Mouse (Mus musculus) G1E (cell line): ENCODE results near the gene Ccr7. TPM values are rescaled to one million over a fixed set of nuclear protein-coding genes. Genes with fewer than 3 reads are reported as not detected.

Source experiments
- ATAC-seq: 2 replicates; pipeline ENCODE4 v1.8.0; 2016; ENCODE audit warnings: mild to moderate bottlenecking; ENCODE audit not compliant: insufficient number of reproducible peaks, poor library complexity, low FRiP score, severe bottlenecking; ENCODE audit errors: extremely low read depth
- DNase-seq: peaks from one replicate; pipeline ENCODE4 v3.0.0; 2012; ENCODE audit warnings: low spot score
- H3K27me3 ChIP-seq: 2 replicates; pipeline ENCODE4 v1.6.1; 2012; ENCODE audit warnings: mild to moderate bottlenecking, low read length, inconsistent platforms; ENCODE audit not compliant: insufficient read depth
- H3K36me3 ChIP-seq: replicated peaks from 2 replicates; pipeline ENCODE3; 2012; ENCODE audit warnings: mild to moderate bottlenecking, inconsistent platforms
- H3K4me1 ChIP-seq: 2 replicates; pipeline ENCODE4 v1.6.1; 2012; ENCODE audit warnings: low read depth, low read length, inconsistent platforms, mixed read lengths; ENCODE audit not compliant: insufficient read depth
- H3K4me3 ChIP-seq: 2 replicates; pipeline ENCODE4 v1.5.1; 2012; ENCODE audit warnings: low read depth, mild to moderate bottlenecking, inconsistent platforms, low read length, moderate library complexity, mixed read lengths
- H3K9me3 ChIP-seq: replicated peaks from 2 replicates; pipeline ENCODE4 v1.6.1; 2012; ENCODE audit warnings: inconsistent platforms
- CTCF ChIP-seq: IDR thresholded peaks from 2 replicates; pipeline ENCODE4 v1.5.1; 2012; ENCODE audit warnings: low read depth, low read length, inconsistent platforms, mixed read lengths
- GATA1 ChIP-seq: IDR thresholded peaks from 2 replicates; pipeline ENCODE4 v1.6.1; 2012; ENCODE audit warnings: borderline replicate concordance, low read length, inconsistent platforms, mixed read lengths
- GATA2 ChIP-seq: IDR thresholded peaks from 2 replicates; pipeline ENCODE4 v1.6.1; 2012; ENCODE audit warnings: low read depth, low read length, inconsistent platforms, borderline replicate concordance
- POLR2AphosphoS5 ChIP-seq: IDR thresholded peaks from 2 replicates; pipeline ENCODE4 v1.6.1; 2012; ENCODE audit warnings: low read depth, low read length, inconsistent platforms; ENCODE audit not compliant: insufficient replicate concordance
- TAL1 ChIP-seq: conservative IDR thresholded peaks from 2 replicates; pipeline ENCODE4 v1.6.1; 2012; ENCODE audit warnings: low read depth, low read length, inconsistent platforms, mixed read lengths
- polyA plus RNA-seq: library from polyadenylated mRNA; stranded (reverse); fragments of >175 nt; gene quantifications from 2 replicates; pipeline ENCODE4 v1.2.3, GENCODE M21; 2012
- total RNA-seq, 2 experiments: library from RNA; stranded (forward) in 1 of 2; stranded (reverse) in 1 of 2; fragments of 200-1000 nt in 1 of 2; fragments of >200 nt in 1 of 2; fragmentation: Nextera tagmentation in 1 of 2; gene quantifications; 2 replicates each; pipeline ENCODE4 v1.2.3; 2014 to 2017

The Ccr7 gene
- total and polyA plus RNA-seq, 3 experiments: 0.11 TPM; not detected in 2

DNA sequence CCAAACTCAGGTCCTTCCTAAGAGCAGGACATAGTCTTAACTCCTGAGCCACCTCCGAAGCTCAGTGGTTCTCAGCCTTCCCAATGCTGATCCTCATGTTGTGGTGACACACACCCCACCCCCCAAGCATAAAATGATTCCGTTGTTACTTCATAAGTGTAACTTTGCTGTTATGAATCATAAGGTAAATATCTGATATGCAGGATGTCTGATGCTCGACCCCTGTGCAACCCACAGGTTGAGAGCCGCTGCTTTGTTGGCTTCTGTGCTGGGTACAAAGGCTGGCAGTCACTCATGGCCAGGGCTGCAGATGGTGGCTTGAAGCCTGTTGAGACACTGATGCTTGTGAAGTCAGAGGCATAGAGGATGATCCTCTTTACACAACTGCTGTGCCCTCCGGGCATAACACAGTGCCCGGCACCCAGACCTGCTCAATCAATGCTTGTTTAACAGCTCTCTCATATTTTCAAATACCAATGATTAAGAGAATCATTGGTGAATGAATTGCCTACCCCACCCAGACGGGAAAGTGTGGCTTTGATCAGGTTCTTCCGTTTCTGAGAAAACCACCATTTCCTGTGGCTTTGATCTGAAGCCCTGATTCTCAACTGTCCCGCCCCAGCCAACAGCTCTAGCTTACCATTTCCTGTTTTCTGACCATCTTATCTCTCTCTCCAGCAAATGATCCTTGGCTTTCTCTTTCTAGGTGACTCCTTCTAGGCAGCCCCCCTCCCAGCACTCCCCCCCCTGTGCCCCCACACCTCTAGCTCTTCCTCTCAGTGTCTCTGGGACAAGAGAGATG lies 50.1 kb downstream of the Ccr7 start:
- DNase-seq (peak; percentile 78), ATAC-seq (peak; percentile 80)
- H3K4me3 ChIP-seq: peak overlapping the region; percentile 25; the same call in 1 of the 2 replicates
- no peaks in the 10 kb centered on the region for H3K36me3 ChIP-seq
- no peak for TF ChIP-seq GATA1
- TF ChIP-seq TAL1: no peak
- TF ChIP-seq GATA2: no peak
- TF ChIP-seq POLR2AphosphoS5: no peak
- TF ChIP-seq CTCF: no peak
- H3K4me1 ChIP-seq: peaks cover 89% of the 10 kb centered on the region
- H3K27me3 ChIP-seq: peaks cover 2% of the 10 kb centered on the region; the same call in 1 of the 2 replicates
- H3K9me3 ChIP-seq: no peaks in the 10 kb centered on the region

- Histone ChIP-seq H3K4me1 (peaks cover 84% of the 10 kb centered on the region), H3K36me3 (no peaks in the 10 kb centered on the region), H3K4me3 (no peak overlapping the region)
Observed at GRCm38 (mm10) chr11:99102575-99103270, 52.2 kb downstream of the Ccr7 start.

DNA sequence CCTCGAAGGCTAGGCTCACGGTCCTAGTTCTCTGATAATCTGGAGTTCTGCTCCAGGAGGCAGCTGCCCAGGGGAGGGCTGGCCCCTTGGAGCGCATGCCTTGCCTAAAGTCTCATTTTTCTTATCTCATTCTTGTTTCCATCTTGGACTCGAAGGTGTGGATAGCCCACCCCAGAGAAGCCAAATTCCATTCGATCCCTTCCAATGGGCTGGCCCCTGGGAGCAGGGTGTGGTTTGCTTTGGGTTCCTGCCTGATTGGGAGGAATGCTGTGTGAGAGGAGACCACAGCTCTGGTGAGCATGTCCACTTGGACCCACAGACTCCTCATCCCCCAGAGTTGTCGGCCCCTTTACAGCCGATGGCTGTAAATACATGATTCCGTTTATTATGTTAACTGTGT lies 53.2 kb downstream of the Ccr7 start:
- Histone ChIP-seq H3K4me3 (no peak overlapping the region), H3K36me3 (no peaks in the 10 kb centered on the region), H3K27me3 (peaks cover 5% of the 10 kb centered on the region), H3K9me3 (no peaks in the 10 kb centered on the region), H3K4me1 (peaks cover 74% of the 10 kb centered on the region)
- TF ChIP-seq CTCF (no peak), POLR2AphosphoS5 (no peak), TAL1 (no peak), GATA1 (no peak), GATA2 (no peak)
- no peak for ATAC-seq
- no peak for DNase-seq

More at GRCm38 (mm10) chr11:99102575-99103270, 52.2 kb downstream of the Ccr7 start:
- ATAC-seq: no peak
- TF ChIP-seq POLR2AphosphoS5: no peak
- no peak for DNase-seq
- Histone ChIP-seq H3K27me3 (peaks cover 5% of the 10 kb centered on the region), H3K9me3 (no peaks in the 10 kb centered on the region)

GRCm38 (mm10) chr11:99100215-99100614 lies 54.7 kb downstream of the Ccr7 start:
- ATAC-seq (no peak), DNase-seq (no peak)
- no peaks in the 10 kb centered on the region for H3K36me3 ChIP-seq
- no peak overlapping the region for H3K4me3 ChIP-seq
- peaks cover 67% of the 10 kb centered on the region for H3K4me1 ChIP-seq
- peaks cover 5% of the 10 kb centered on the region for H3K27me3 ChIP-seq
- TF ChIP-seq TAL1 (no peak), GATA2 (no peak), POLR2AphosphoS5 (no peak), CTCF (no peak), GATA1 (no peak)
- no peaks in the 10 kb centered on the region for H3K9me3 ChIP-seq

DNA sequence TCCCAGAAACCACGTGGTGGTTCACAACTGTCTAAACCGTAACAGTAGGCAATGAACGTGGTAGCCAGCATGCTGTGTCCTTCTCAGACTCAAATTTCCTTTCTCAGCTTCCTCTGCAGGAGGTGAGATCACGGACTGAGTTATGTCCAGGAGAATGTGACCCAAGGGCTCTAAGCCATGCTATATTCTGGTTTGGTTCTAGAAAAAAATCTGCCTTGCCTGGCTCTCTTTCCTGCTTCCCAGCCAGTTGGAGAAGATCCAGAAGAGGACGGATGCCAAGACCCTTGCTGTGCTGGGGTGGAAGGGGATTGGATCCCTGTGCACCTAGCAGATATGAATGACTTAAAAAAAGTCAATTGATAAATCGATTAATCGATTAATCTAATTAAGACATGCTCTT lies 55.4 kb downstream of the Ccr7 start:
- no peak for DNase-seq
- TF ChIP-seq GATA2: no peak
- Histone ChIP-seq H3K27me3 (peaks cover 7% of the 10 kb centered on the region), H3K4me1 (peaks cover 63% of the 10 kb centered on the region), H3K36me3 (no peaks in the 10 kb centered on the region), H3K4me3 (no peak overlapping the region), H3K9me3 (peaks cover 7% of the 10 kb centered on the region; the same call in 1 of the 2 replicates)
- ATAC-seq: no peak

DNA sequence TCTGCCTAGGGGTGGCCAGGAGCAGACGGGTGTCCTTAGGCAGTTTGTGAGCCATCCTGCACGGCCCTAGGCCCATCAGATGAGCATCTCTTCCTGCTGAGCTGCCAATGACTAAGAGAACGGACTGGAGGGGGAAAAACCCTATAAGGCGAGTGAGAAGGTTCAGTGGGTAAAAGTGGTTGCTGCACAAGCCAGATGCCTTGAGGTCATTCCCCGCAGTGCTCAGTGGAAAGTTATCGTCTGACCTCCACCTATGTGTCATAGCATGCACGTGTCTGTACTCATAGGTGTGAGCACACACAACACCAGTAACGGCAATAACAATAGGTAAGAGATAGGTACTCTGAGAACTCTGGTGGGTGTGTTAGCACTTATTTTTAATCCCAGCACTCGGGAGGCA lies 56.0 kb downstream of the Ccr7 start:
- TF ChIP-seq GATA2 (no peak), CTCF (no peak), GATA1 (no peak), TAL1 (no peak), POLR2AphosphoS5 (no peak)
- Histone ChIP-seq H3K4me3 (no peak overlapping the region), H3K9me3 (peaks cover 7% of the 10 kb centered on the region; the same call in 1 of the 2 replicates), H3K36me3 (no peaks in the 10 kb centered on the region), H3K4me1 (peaks cover 58% of the 10 kb centered on the region), H3K27me3 (peaks cover 7% of the 10 kb centered on the region)
- no peak for DNase-seq
- no peak for ATAC-seq
